Mouse (Mus musculus) cerebellum, postnatal 36 days (tissue): Measurements from ENCODE around the gene Nudt10.

Source experiments
- DNase-seq, 2 experiments: peaks; one replicate each; pipeline ENCODE4 v3.0.0; 2021 to 2022; ENCODE audit warnings: mixed read lengths in 2 of 2

Gene Nudt10

GRCm38 (mm10) chrX:6172823-6173640 is at the start of gene Nudt10:
TSS of gene Nudt10 (minus strand) at chrX:6173015.
- DNase-seq: peak in 1 of 2 experiments; percentile 18

- peak in 1 of 2 experiments; percentile 7 for DNase-seq
Observed at GRCm38 (mm10) chrX:6172136-6172822, 536 bp downstream of the Nudt10 start.

- no peak for DNase-seq
Observed at GRCm38 (mm10) chrX:6171718-6172117, 1.1 kb downstream of the Nudt10 start.
